Mouse (Mus musculus) cerebellum, postnatal 4 days (tissue): Measurements from ENCODE around the gene Atf6b.

ENCODE experiments used
- DNase-seq, 2 experiments: peaks; one replicate each; pipeline ENCODE4 v3.0.0; 2022; ENCODE audit warnings: low spot score in 2 of 2, mixed read lengths in 1 of 2

Gene Atf6b

GRCm38 (mm10) chr17:34648141-34648890 is 1.4 kb downstream of the Atf6b start:
- DNase-seq = no peak

- DNase-seq = no peak
Observed at GRCm38 (mm10) chr17:34649106-34649864, 2.3 kb downstream of the Atf6b start.

- DNase-seq = no peak
Observed at GRCm38 (mm10) chr17:34650781-34651180, 3.8 kb downstream of the Atf6b start.

- DNase-seq = no peak
Observed at GRCm38 (mm10) chr17:34651507-34652221, 4.7 kb downstream of the Atf6b start.

GRCm38 (mm10) chr17:34652546-34652945 is 5.6 kb downstream of the Atf6b start:
- DNase-seq = no peak

- no peak for DNase-seq
Observed at GRCm38 (mm10) chr17:34652985-34653384, 6.0 kb downstream of the Atf6b start.

GRCm38 (mm10) chr17:34653746-34654285 is 6.9 kb downstream of the Atf6b start:
- DNase-seq = no peak

GRCm38 (mm10) chr17:34654392-34654791 is 7.4 kb downstream of the Atf6b start:
- no peak for DNase-seq

GRCm38 (mm10) chr17:34655160-34655559 is 8.2 kb downstream of the Atf6b start:
- DNase-seq = no peak

- no peak for DNase-seq
Observed at GRCm38 (mm10) chr17:34655581-34655991, 8.6 kb downstream of the Atf6b start.

- no peak for DNase-seq
Observed at GRCm38 (mm10) chr17:34656666-34657065, 9.7 kb downstream of the Atf6b start.

- DNase-seq = no peak
Observed at GRCm38 (mm10) chr17:34657271-34657670, 10.3 kb downstream of the Atf6b start.

GRCm38 (mm10) chr17:34658145-34658544 is 11.2 kb downstream of the Atf6b start:
- no peak for DNase-seq

- no peak for DNase-seq
Observed at GRCm38 (mm10) chr17:34658591-34658990, 11.6 kb downstream of the Atf6b start.

GRCm38 (mm10) chr17:34659181-34659896 is 12.4 kb downstream of the Atf6b start:
- DNase-seq = no peak

- DNase-seq = no peak
Observed at GRCm38 (mm10) chr17:34659897-34660214, 12.9 kb downstream of the Atf6b start.

GRCm38 (mm10) chr17:34660259-34660820 is 13.4 kb downstream of the Atf6b start:
- no peak for DNase-seq

- DNase-seq = no peak
Observed at GRCm38 (mm10) chr17:34661121-34661591, 14.2 kb downstream of the Atf6b start.

GRCm38 (mm10) chr17:34662468-34662867 is 15.5 kb downstream of the Atf6b start:
- no peak for DNase-seq

GRCm38 (mm10) chr17:34662978-34663377 is 16.0 kb downstream of the Atf6b start:
- no peak for DNase-seq

GRCm38 (mm10) chr17:34663558-34663957 is 16.6 kb downstream of the Atf6b start:
- DNase-seq = no peak
